Comparison of ENCODE assay signal across 17 mouse cellular contexts in the genomic region with DNA sequence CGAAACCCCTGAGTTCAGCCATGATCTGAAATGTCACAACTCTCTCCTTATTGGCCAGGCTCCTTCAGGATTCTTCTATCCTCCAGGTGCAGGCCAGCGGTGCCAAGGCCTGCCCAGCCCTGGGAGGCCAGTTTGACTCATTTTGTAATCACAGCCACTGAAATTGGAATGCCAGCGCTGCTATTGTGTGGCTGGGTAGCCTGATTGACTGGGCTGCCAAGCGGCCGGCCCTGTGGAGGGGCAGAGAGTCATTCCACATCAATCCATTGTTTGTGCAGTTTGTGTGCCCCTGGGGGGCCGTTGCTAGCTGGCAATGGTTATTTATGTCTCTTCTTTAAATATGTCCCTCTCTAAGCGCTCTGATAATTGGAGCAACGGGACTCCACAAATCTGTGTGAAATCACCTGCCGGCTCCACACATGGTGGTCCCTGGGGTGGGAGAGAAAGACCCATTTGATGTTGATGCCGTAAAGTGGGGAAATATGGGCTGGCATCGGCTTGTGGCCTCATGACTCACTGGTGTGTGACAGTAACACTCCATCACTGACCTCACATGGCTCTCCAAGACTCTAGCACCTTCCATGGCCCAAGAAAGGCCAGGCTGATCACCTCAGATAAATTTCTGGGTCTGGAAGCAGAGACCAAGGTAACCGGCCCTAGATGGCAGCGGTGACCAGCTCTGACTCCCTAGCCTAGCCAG. TPM values are rescaled to one million over a fixed set of nuclear protein-coding genes. Genes with fewer than 3 reads are reported as not detected.
A peak's percentile ranks its signal among the peaks of the same experiment; 100 is the strongest.
DNase-seq lines count a peak whose midpoint lies in the region; ATAC-seq and TF ChIP-seq lines count a peak whose summit lies in the region.
"Had no signal": no experiment of that assay in that cellular context is flagged by ENCODE, and none has a peak within 500 bp of the region (broad histone marks: within the 10 kb centered on the region; RNA-seq: fewer than 3 reads in every experiment).

No protein-coding gene starts in this region.

- H3K4me3 ChIP-seq in liver, embryonic 13.5 days (replicated peaks): no peak overlapping the region
- no peak overlapping the region for H3K4me3 ChIP-seq in liver, embryonic 11.5 days (ENCODE audit: low read depth, low read length)
- H3K4me3 ChIP-seq in bone marrow, adult 2 months (replicated peaks; ENCODE audit: control insufficient read depth, low read depth, low read length): peak overlapping the region; percentile 35
- H3K4me3 ChIP-seq in neural tube, embryonic 12.5 days: no peak overlapping the region
- H3K4me3 ChIP-seq: heart, adult 2 months; layer of hippocampus, adult 2 months had no signal

- peak; percentile 21 to 77 for DNase-seq in adrenal gland, adult (ENCODE audit: inconsistent age in 2 of 2, low spot score in 1 of 2)
- no peak for DNase-seq in adrenal gland, postnatal 4 days (ENCODE audit: low spot score in 2 of 2)
- no peak for DNase-seq in liver, embryonic 13.5 days
- no peak for DNase-seq in liver, embryonic 11.5 days (ENCODE audit: low spot score)
- DNase-seq in left cerebral cortex, postnatal 14 days (ENCODE audit: low spot score in 2 of 2): no peak
- DNase-seq in left cerebral cortex, postnatal 25 days (ENCODE audit: low spot score in 2 of 2): no peak
- DNase-seq: cerebellum, adult 11 months; heart, adult 2 months; heart, postnatal 36 days; kidney, adult 8-10 months; left cerebral cortex, postnatal 4 days had no signal

- H3K27me3 ChIP-seq in liver, embryonic 13.5 days: no peaks in the 10 kb centered on the region
- no peaks in the 10 kb centered on the region for H3K27me3 ChIP-seq in liver, embryonic 11.5 days (replicated peaks; ENCODE audit: control insufficient read depth, insufficient read depth, low read length)
- peaks cover 23% of the 10 kb centered on the region; the same call in 1 of the 2 replicates for H3K27me3 ChIP-seq in neural tube, embryonic 12.5 days (replicated peaks)

- peaks cover 8% of the 10 kb centered on the region; the same call in 1 of the 2 replicates for H3K36me3 ChIP-seq in liver, embryonic 13.5 days
- peaks cover 4% of the 10 kb centered on the region for H3K36me3 ChIP-seq in liver, embryonic 11.5 days (ENCODE audit: control insufficient read depth, insufficient read depth, low read length)
- peaks cover 5% of the 10 kb centered on the region; the same call in 1 of the 2 replicates for H3K36me3 ChIP-seq in neural tube, embryonic 12.5 days

- peak overlapping the region; percentile 82 for H3K27ac ChIP-seq in liver, embryonic 13.5 days
- no peak overlapping the region for H3K27ac ChIP-seq in liver, embryonic 11.5 days (ENCODE audit: low read depth, low read length)
- H3K27ac ChIP-seq in bone marrow, adult 2 months (ENCODE audit: control insufficient read depth, insufficient read depth, low read depth, low read length, poor library complexity): peak overlapping the region; percentile 80; the same call in 1 of the 2 replicates
- H3K27ac ChIP-seq in neural tube, embryonic 12.5 days: peak overlapping the region; percentile 26; the same call in 1 of the 2 replicates
- H3K27ac ChIP-seq: heart, adult 2 months; layer of hippocampus, adult 2 months had no signal

- 0 out of 2 replicates have a peak overlapping the region, but pooled peaks have one; percentile 62 for H3K9ac ChIP-seq in liver, embryonic 13.5 days
- H3K9ac ChIP-seq in liver, embryonic 11.5 days (ENCODE audit: low read depth, low read length): no peak overlapping the region
- H3K9ac ChIP-seq in neural tube, embryonic 12.5 days: no peak overlapping the region

- intact Hi-C loops in left cerebral cortex, postnatal 14 days (cut with DNase I): no loop called here
- intact Hi-C loops in left cerebral cortex, postnatal 25 days (cut with DNase I): no loop called here

- TF ChIP-seq POLR2A in bone marrow, adult 2 months (IDR thresholded peaks at IDR 0.05; ENCODE audit: borderline replicate concordance, control insufficient read depth, low read depth, low read length): no peak

- WGBS in liver, embryonic 13.5 days (ENCODE audit: insufficient replicate concordance): 87% methylated on average over 13 of the region's 13 CpGs
- 89% methylated on average over 13 of the region's 13 CpGs for WGBS in liver, embryonic 11.5 days
- 81% methylated on average over 13 of the region's 13 CpGs for WGBS in bone marrow, adult 2 months
- WGBS in neural tube, embryonic 12.5 days: 34% methylated on average over 13 of the region's 13 CpGs

- H3K4me2 ChIP-seq in liver, embryonic 13.5 days: no peak overlapping the region
- H3K4me2 ChIP-seq in liver, embryonic 11.5 days: no peak overlapping the region
- H3K4me2 ChIP-seq in neural tube, embryonic 12.5 days (replicated peaks): no peak overlapping the region; the same call in 1 of the 2 replicates

- TF ChIP-seq CTCF in bone marrow, adult 2 months (IDR thresholded peaks at IDR 0.05; ENCODE audit: control insufficient read depth, insufficient read depth, low read length): no peak

- ATAC-seq in liver, embryonic 13.5 days (ENCODE audit: low read depth): no peak
- ATAC-seq in liver, embryonic 11.5 days (replicated peaks; ENCODE audit: low FRiP score): no peak
- peak; percentile 61; the same call in 1 of the 2 replicates for ATAC-seq in neural tube, embryonic 12.5 days (ENCODE audit: low FRiP score, low read depth)
- ATAC-seq: midbrain, embryonic 16.5 days had no signal

- H3K4me1 ChIP-seq in liver, embryonic 13.5 days (replicated peaks): peaks cover 45% of the 10 kb centered on the region
- H3K4me1 ChIP-seq in liver, embryonic 11.5 days (replicated peaks; ENCODE audit: control insufficient read depth, insufficient read depth, low read length): peaks cover 15% of the 10 kb centered on the region
- no peaks in the 10 kb centered on the region for H3K4me1 ChIP-seq in bone marrow, adult 2 months (ENCODE audit: control insufficient read depth, insufficient read depth, low read length)
- H3K4me1 ChIP-seq in neural tube, embryonic 12.5 days: peaks cover 11% of the 10 kb centered on the region

- no peaks in the 10 kb centered on the region for H3K9me3 ChIP-seq in liver, embryonic 13.5 days (replicated peaks)
- H3K9me3 ChIP-seq in liver, embryonic 11.5 days (ENCODE audit: control insufficient read depth, low read length): no peaks in the 10 kb centered on the region
- no peaks in the 10 kb centered on the region for H3K9me3 ChIP-seq in neural tube, embryonic 12.5 days

RNA-seq across cellular contexts. Expression of a gene that starts 50.5 kb away (rescaled TPM):
- 1 to 10 TPM in 1 of 2 experiments, under 1 TPM in 1; 0.84 to 2.4 TPM for total RNA-seq in adrenal gland, postnatal 4 days (2021)
- polyA plus RNA-seq in liver, embryonic 13.5 days (2015; fragmentation: Nextera tagmentation; extraction: Ambion mirVana): 10.6 and 13.1 TPM in 2 replicates
- polyA plus RNA-seq in liver, embryonic 11.5 days (2014; fragmentation: Nextera tagmentation; extraction: Ambion mirVana): 4.1 and 5.6 TPM in 2 replicates
- polyA plus RNA-seq in bone marrow, adult 2 months (2011; ENCODE audit: insufficient read depth, insufficient read length, low replicate concordance, missing spikeins): 79.1 and 132 TPM in 2 replicates
- polyA plus RNA-seq in neural tube, embryonic 12.5 days (2016; fragmentation: Nextera tagmentation; extraction: Ambion mirVana): 0.28 and 0.53 TPM in 2 replicates
- not detected for total RNA-seq in left cerebral cortex, postnatal 14 days (2021)
- not detected for total RNA-seq in left cerebral cortex, postnatal 25 days (2021)
- total RNA-seq: heart, adult 2 months; heart, postnatal 36 days; layer of hippocampus, adult 2 months; left cerebral cortex, postnatal 4 days had no signal
- polyA plus RNA-seq: frontal cortex, adult 2 months; heart, adult 2 months; midbrain, embryonic 16.5 days; testis, adult 2 months had no signal

Comparison
In these comparisons a context has a peak if more than half of its experiments do, and no peak if none do; other contexts are left out.
1. DNase-seq: peak in adrenal gland, adult (2 of 2); none in adrenal gland, postnatal 4 days (0 of 2), liver, embryonic 13.5 days (single experiment), liver, embryonic 11.5 days (single experiment), left cerebral cortex, postnatal 14 days (0 of 2) and left cerebral cortex, postnatal 25 days (0 of 2).